Mouse (Mus musculus): ENCODE data around the gene Hmga1. TPM values are rescaled to one million over a fixed set of nuclear protein-coding genes. Genes with fewer than 3 reads are reported as not detected.

Gene Hmga1
- total and polyA plus RNA-seq, 3 experiments: 43.8 to 88.7 (median 83.7) TPM

Other genes with a start within 250 kb of the Hmga1 start
- not detected in 2 replicates for gene Grm4, start 35.1 kb upstream of the Hmga1 start, total RNA-seq (2012; rRNA removed)
- not detected in 2 replicates for gene Grm4, start 35.1 kb upstream of the Hmga1 start, total RNA-seq (2014; rRNA removed)
- gene Grm4, start 35.1 kb upstream of the Hmga1 start, polyA plus RNA-seq (2012; ENCODE audit: insufficient read length, low read depth): not detected in 2 replicates
- 23.2 and 30.2 TPM in 2 replicates for gene AI413582, start 9.3 kb downstream of the Hmga1 start, total RNA-seq (2012; rRNA removed)
- 14.0 and 14.6 TPM in 2 replicates for gene AI413582, start 9.3 kb downstream of the Hmga1 start, total RNA-seq (2014; rRNA removed)
- 34.5 and 43.6 TPM in 2 replicates for gene AI413582, start 9.3 kb downstream of the Hmga1 start, polyA plus RNA-seq (2012; ENCODE audit: insufficient read length, low read depth)
- gene Nudt3, start 67.0 kb downstream of the Hmga1 start, total RNA-seq (2012; rRNA removed): 69.2 and 81.9 TPM in 2 replicates
- gene Nudt3, start 67.0 kb downstream of the Hmga1 start, total RNA-seq (2014; rRNA removed): 44.6 and 54.4 TPM in 2 replicates
- 58.3 and 64.5 TPM in 2 replicates for gene Nudt3, start 67.0 kb downstream of the Hmga1 start, polyA plus RNA-seq (2012; ENCODE audit: insufficient read length, low read depth)
- gene RPS10-NUDT3, start 78.7 kb downstream of the Hmga1 start, total RNA-seq (2012; rRNA removed): not detected in 2 replicates
- not detected in 2 replicates for gene RPS10-NUDT3, start 78.7 kb downstream of the Hmga1 start, total RNA-seq (2014; rRNA removed)
- 30.3 and 54.1 TPM in 2 replicates for gene RPS10-NUDT3, start 78.7 kb downstream of the Hmga1 start, polyA plus RNA-seq (2012; ENCODE audit: insufficient read length, low read depth)
- gene Rps10, start 80.2 kb downstream of the Hmga1 start, total RNA-seq (2012; rRNA removed): 3,372 and 3,437 TPM in 2 replicates
- 2,694 and 3,351 TPM in 2 replicates for gene Rps10, start 80.2 kb downstream of the Hmga1 start, total RNA-seq (2014; rRNA removed)
- 2,297 and 2,522 TPM in 2 replicates for gene Rps10, start 80.2 kb downstream of the Hmga1 start, polyA plus RNA-seq (2012; ENCODE audit: insufficient read length, low read depth)
- 11.4 and 13.2 TPM in 2 replicates for gene Pacsin1, start 99.0 kb downstream of the Hmga1 start, total RNA-seq (2012; rRNA removed)
- 1.9 and 2.3 TPM in 2 replicates for gene Pacsin1, start 99.0 kb downstream of the Hmga1 start, total RNA-seq (2014; rRNA removed)
- 14.0 and 15.9 TPM in 2 replicates for gene Pacsin1, start 99.0 kb downstream of the Hmga1 start, polyA plus RNA-seq (2012; ENCODE audit: insufficient read length, low read depth)
- gene Spdef, start 172.5 kb downstream of the Hmga1 start, total RNA-seq (2012; rRNA removed): not detected in 2 replicates
- gene Spdef, start 172.5 kb downstream of the Hmga1 start, total RNA-seq (2014; rRNA removed): not detected in 2 replicates
- not detected in 2 replicates for gene Spdef, start 172.5 kb downstream of the Hmga1 start, polyA plus RNA-seq (2012; ENCODE audit: insufficient read length, low read depth)